Comparison of ENCODE assay signal across 11 mouse cellular contexts in the genomic region with DNA sequence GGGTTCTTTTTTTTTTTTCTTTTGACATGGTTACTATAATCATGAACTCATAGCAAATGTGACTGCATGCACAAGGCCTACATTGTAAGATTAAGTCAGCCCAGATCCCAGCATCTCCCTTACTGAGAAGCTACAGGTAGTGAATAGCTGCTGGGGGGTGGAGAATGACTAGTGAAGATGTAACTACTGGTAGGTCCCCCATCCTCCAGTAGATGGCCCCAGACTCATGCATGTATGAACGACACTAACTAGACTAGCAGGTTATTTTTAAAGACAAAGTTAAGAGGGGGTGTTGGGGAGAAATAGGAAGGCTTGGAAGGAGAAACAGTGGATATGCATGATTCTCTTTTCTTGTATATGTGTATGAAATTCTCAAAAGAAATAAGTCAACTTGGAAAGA. TPM values are rescaled to one million over a fixed set of nuclear protein-coding genes. Genes with fewer than 3 reads are reported as not detected.
DNase-seq lines count a peak whose midpoint lies in the region; ATAC-seq and TF ChIP-seq lines count a peak whose summit lies in the region.
"Had no signal": no experiment of that assay in that cellular context is flagged by ENCODE, and none has a peak within 500 bp of the region (broad histone marks: within the 10 kb centered on the region; RNA-seq: fewer than 3 reads in every experiment).

No protein-coding gene starts in this region.

- no peaks in the 10 kb centered on the region for H3K9me3 ChIP-seq in kidney, postnatal 0 days (replicated peaks; ENCODE audit: low read length)
- 0 out of 2 replicates have a peak, but pooled peaks cover 8% of the 10 kb centered on the region for H3K9me3 ChIP-seq in kidney, embryonic 15.5 days (replicated peaks)
- peaks cover 10% of the 10 kb centered on the region for H3K9me3 ChIP-seq in embryonic facial prominence, embryonic 10.5 days
- H3K9me3 ChIP-seq: heart, embryonic 13.5 days had no signal

- H3K27me3 ChIP-seq in kidney, postnatal 0 days (ENCODE audit: insufficient read depth, low read length), result no peaks in the 10 kb centered on the region
- no peaks in the 10 kb centered on the region for H3K27me3 ChIP-seq in kidney, embryonic 15.5 days
- no peaks in the 10 kb centered on the region for H3K27me3 ChIP-seq in embryonic facial prominence, embryonic 10.5 days (replicated peaks; ENCODE audit: low read depth, poor library complexity, severe bottlenecking)
- H3K27me3 ChIP-seq: heart, embryonic 13.5 days; limb, embryonic 13.5 days had no signal

- no peak overlapping the region for H3K9ac ChIP-seq in kidney, postnatal 0 days (ENCODE audit: low read depth, low read length)
- H3K9ac ChIP-seq in kidney, embryonic 15.5 days, result no peak overlapping the region
- H3K9ac ChIP-seq: heart, embryonic 13.5 days; limb, embryonic 13.5 days had no signal

- no peak overlapping the region for H3K27ac ChIP-seq in kidney, postnatal 0 days
- no peak overlapping the region for H3K27ac ChIP-seq in kidney, embryonic 15.5 days
- no peak overlapping the region for H3K27ac ChIP-seq in embryonic facial prominence, embryonic 10.5 days (replicated peaks)
- H3K27ac ChIP-seq: heart, embryonic 13.5 days; limb, embryonic 13.5 days; midbrain, embryonic 10.5 days had no signal

- H3K36me3 ChIP-seq in kidney, postnatal 0 days (ENCODE audit: insufficient read depth, low read length), result peaks cover 46% of the 10 kb centered on the region
- peaks cover 96% of the 10 kb centered on the region for H3K36me3 ChIP-seq in kidney, embryonic 15.5 days
- H3K36me3 ChIP-seq in embryonic facial prominence, embryonic 10.5 days (replicated peaks), result peaks cover 100% of the 10 kb centered on the region

- no peak overlapping the region for H3K4me2 ChIP-seq in kidney, postnatal 0 days (ENCODE audit: low read length)
- no peak overlapping the region for H3K4me2 ChIP-seq in kidney, embryonic 15.5 days
- H3K4me2 ChIP-seq: heart, embryonic 13.5 days; limb, embryonic 13.5 days had no signal

- no peak overlapping the region for H3K4me3 ChIP-seq in kidney, postnatal 0 days (replicated peaks; ENCODE audit: low read depth, low read length)
- H3K4me3 ChIP-seq in kidney, embryonic 15.5 days (replicated peaks), result no peak overlapping the region
- no peak overlapping the region for H3K4me3 ChIP-seq in embryonic facial prominence, embryonic 10.5 days
- H3K4me3 ChIP-seq: heart, embryonic 13.5 days; limb, embryonic 13.5 days; midbrain, embryonic 10.5 days had no signal

- peak; percentile 13 to 15 for DNase-seq in cerebellum, adult 18-20 months
- DNase-seq in cerebellum, postnatal 4 days (ENCODE audit: low spot score in 2 of 2), result no peak
- DNase-seq in kidney, postnatal 0 days (ENCODE audit: low spot score), result peak; percentile 20
- DNase-seq in 3T3-L1 (ENCODE audit: low read depth, low spot score), result peak; percentile 31
- peak; percentile 50 for DNase-seq in ZHBTc4 (ENCODE audit: low read depth, low spot score)
- no peak for DNase-seq in right cerebral cortex, postnatal 4 days
- no peak for DNase-seq in embryonic facial prominence, embryonic 10.5 days (ENCODE audit: low spot score)

- no peaks in the 10 kb centered on the region for H3K4me1 ChIP-seq in kidney, postnatal 0 days (replicated peaks; ENCODE audit: insufficient read depth, low read length)
- no peaks in the 10 kb centered on the region for H3K4me1 ChIP-seq in kidney, embryonic 15.5 days
- no peaks in the 10 kb centered on the region for H3K4me1 ChIP-seq in embryonic facial prominence, embryonic 10.5 days
- H3K4me1 ChIP-seq: limb, embryonic 13.5 days; midbrain, embryonic 10.5 days had no signal

- no peak for ATAC-seq in kidney, postnatal 0 days (replicated peaks; ENCODE audit: low FRiP score, low read depth)
- no peak for ATAC-seq in kidney, embryonic 15.5 days (replicated peaks; ENCODE audit: low FRiP score)

- peak; percentile 43; the same call in 1 of the 2 replicates for TF ChIP-seq CTCF in kidney, postnatal 0 days (IDR thresholded peaks at IDR 0.05; ENCODE audit: low read depth)

- 72% methylated on average over 1 of the region's 1 CpGs for WGBS in kidney, postnatal 0 days
- 92% methylated on average over 1 of the region's 1 CpGs for WGBS in kidney, embryonic 15.5 days
- 93% methylated on average over 1 of the region's 1 CpGs for WGBS in embryonic facial prominence, embryonic 10.5 days

RNA-seq across cellular contexts. Expression of a gene that starts 16.9 kb away (rescaled TPM):
- 31.3 and 33.4 TPM in 2 replicates for polyA plus RNA-seq in kidney, postnatal 0 days (2015; fragmentation: Nextera tagmentation; extraction: Ambion mirVana)
- polyA plus RNA-seq in kidney, embryonic 15.5 days (2015; fragmentation: Nextera tagmentation; extraction: Ambion mirVana), result 31.2 and 33.4 TPM in 2 replicates
- polyA plus RNA-seq in embryonic facial prominence, embryonic 10.5 days (2016; fragmentation: Nextera tagmentation; extraction: Ambion mirVana), result 49.7 and 51.9 TPM in 2 replicates

RNA-seq across cellular contexts. Expression of a gene that starts 38.5 kb away (rescaled TPM):
- polyA plus RNA-seq in kidney, postnatal 0 days (2015; fragmentation: Nextera tagmentation; extraction: Ambion mirVana), result 0.64 and 0.99 TPM in 2 replicates
- polyA plus RNA-seq in kidney, embryonic 15.5 days (2015; fragmentation: Nextera tagmentation; extraction: Ambion mirVana), result 3.0 TPM in 2 replicates
- 12.0 and 13.3 TPM in 2 replicates for polyA plus RNA-seq in embryonic facial prominence, embryonic 10.5 days (2016; fragmentation: Nextera tagmentation; extraction: Ambion mirVana)

RNA-seq across cellular contexts. Expression of a gene that starts 58.8 kb away (rescaled TPM):
- polyA plus RNA-seq in kidney, postnatal 0 days (2015; fragmentation: Nextera tagmentation; extraction: Ambion mirVana), result 9.4 and 9.8 TPM in 2 replicates
- 15.9 and 17.3 TPM in 2 replicates for polyA plus RNA-seq in kidney, embryonic 15.5 days (2015; fragmentation: Nextera tagmentation; extraction: Ambion mirVana)
- 13.2 and 13.9 TPM in 2 replicates for polyA plus RNA-seq in embryonic facial prominence, embryonic 10.5 days (2016; fragmentation: Nextera tagmentation; extraction: Ambion mirVana)

Comparison
In these comparisons a context has a peak if more than half of its experiments do, and no peak if none do; other contexts are left out.
1. DNase-seq: peak in cerebellum, adult 18-20 months (2 of 2), kidney, postnatal 0 days (single experiment), 3T3-L1 (single experiment) and ZHBTc4 (single experiment); none in cerebellum, postnatal 4 days (0 of 2), right cerebral cortex, postnatal 4 days (single experiment) and embryonic facial prominence, embryonic 10.5 days (single experiment).